In genomic region chr10:70067169-70068115, GRCm38 (mm10) we compare ENCODE assay signal across 10 mouse cellular contexts. TPM values are rescaled to one million over a fixed set of nuclear protein-coding genes. Genes with fewer than 3 reads are reported as not detected.
A peak's percentile ranks its signal among the peaks of the same experiment; 100 is the strongest.
DNase-seq lines count a peak whose midpoint lies in the region; ATAC-seq lines count a peak whose summit lies in the region.
"Had no signal": no experiment of that assay in that cellular context is flagged by ENCODE, and none has a peak within 500 bp of the region (broad histone marks: within the 10 kb centered on the region; RNA-seq: fewer than 3 reads in every experiment).

No protein-coding gene starts in this region.

- intact Hi-C loops in left cerebral cortex, postnatal 25 days (cut with DNase I), result no loop called here

- no peak overlapping the region for H3K4me3 ChIP-seq in kidney, embryonic 14.5 days (ENCODE audit: low read length)
- no peak overlapping the region for H3K4me3 ChIP-seq in embryonic facial prominence, embryonic 15.5 days (replicated peaks)

- no peaks in the 10 kb centered on the region for H3K36me3 ChIP-seq in kidney, embryonic 14.5 days (ENCODE audit: control insufficient read depth, insufficient read depth, low read length)
- H3K36me3 ChIP-seq in embryonic facial prominence, embryonic 15.5 days, result no peaks in the 10 kb centered on the region

- no peaks in the 10 kb centered on the region for H3K4me1 ChIP-seq in kidney, embryonic 14.5 days (ENCODE audit: control insufficient read depth, insufficient read depth, low read length)
- H3K4me1 ChIP-seq in embryonic facial prominence, embryonic 15.5 days, result 0 out of 2 replicates have a peak, but pooled peaks cover 6% of the 10 kb centered on the region

- WGBS in kidney, embryonic 14.5 days, result 67% methylated on average over 6 of the region's 6 CpGs
- WGBS in embryonic facial prominence, embryonic 15.5 days, result 56% methylated on average over 6 of the region's 6 CpGs

- ATAC-seq in kidney, embryonic 14.5 days (ENCODE audit: low FRiP score, low TSS enrichment), result no peak
- ATAC-seq in embryonic facial prominence, embryonic 15.5 days (ENCODE audit: insufficient number of reproducible peaks, low FRiP score, low TSS enrichment, low read depth), result peak; percentile 39; the same call in 1 of the 2 replicates
- ATAC-seq: activated CD4-positive, CD25-positive, alpha-beta regulatory T cell, adult 4 months had no signal

- no peak overlapping the region for H3K9ac ChIP-seq in kidney, embryonic 14.5 days (ENCODE audit: low read depth, low read length)
- H3K9ac ChIP-seq in embryonic facial prominence, embryonic 15.5 days, result no peak overlapping the region
- H3K9ac ChIP-seq: liver, embryonic 14.5 days had no signal

- H3K27ac ChIP-seq in kidney, embryonic 14.5 days (ENCODE audit: low read depth, low read length), result no peak overlapping the region
- H3K27ac ChIP-seq in embryonic facial prominence, embryonic 15.5 days (replicated peaks), result no peak overlapping the region
- H3K27ac ChIP-seq: liver, embryonic 14.5 days had no signal

- H3K27me3 ChIP-seq in kidney, embryonic 14.5 days (ENCODE audit: control insufficient read depth, insufficient read depth, low read length), result no peaks in the 10 kb centered on the region
- no peaks in the 10 kb centered on the region for H3K27me3 ChIP-seq in embryonic facial prominence, embryonic 15.5 days

- no peaks in the 10 kb centered on the region for H3K9me3 ChIP-seq in kidney, embryonic 14.5 days (ENCODE audit: control insufficient read depth, low read length)
- no peaks in the 10 kb centered on the region for H3K9me3 ChIP-seq in embryonic facial prominence, embryonic 15.5 days (replicated peaks)

- no peak overlapping the region for H3K4me2 ChIP-seq in kidney, embryonic 14.5 days (replicated peaks; ENCODE audit: low read depth, low read length)
- H3K4me2 ChIP-seq in embryonic facial prominence, embryonic 15.5 days (replicated peaks), result no peak overlapping the region

- peak; percentile 45 for DNase-seq in kidney, adult 18-20 months
- DNase-seq in MN1 (ENCODE audit: low spot score), result peak; percentile 62
- peak; percentile 23 for DNase-seq in lung, postnatal 10 days
- DNase-seq in left cerebral cortex, postnatal 25 days (ENCODE audit: low spot score in 2 of 2), result no peak
- DNase-seq in urinary bladder, postnatal 36 days (ENCODE audit: low spot score in 2 of 2), result no peak
- DNase-seq: thymus, postnatal 4 days had no signal

RNA-seq across cellular contexts. Expression of gene Ccdc6, which starts 29.5 kb away (rescaled TPM):
- polyA plus RNA-seq in kidney, embryonic 14.5 days (2014; fragmentation: Nextera tagmentation; extraction: Ambion mirVana), result 36.4 and 39.6 TPM in 2 replicates
- polyA plus RNA-seq in embryonic facial prominence, embryonic 15.5 days (2015; fragmentation: Nextera tagmentation; extraction: Ambion mirVana), result 13.5 and 15.2 TPM in 2 replicates
- 10 to 100 TPM; 52.0 to 55.3 TPM for total RNA-seq in left cerebral cortex, postnatal 25 days (2021)

Comparison
In these comparisons a context has a peak if more than half of its experiments do, and no peak if none do; other contexts are left out.
1. DNase-seq: peak in kidney, adult 18-20 months (single experiment), MN1 (single experiment) and lung, postnatal 10 days (single experiment); none in left cerebral cortex, postnatal 25 days (0 of 2) and urinary bladder, postnatal 36 days (0 of 2).